In the genomic region with DNA sequence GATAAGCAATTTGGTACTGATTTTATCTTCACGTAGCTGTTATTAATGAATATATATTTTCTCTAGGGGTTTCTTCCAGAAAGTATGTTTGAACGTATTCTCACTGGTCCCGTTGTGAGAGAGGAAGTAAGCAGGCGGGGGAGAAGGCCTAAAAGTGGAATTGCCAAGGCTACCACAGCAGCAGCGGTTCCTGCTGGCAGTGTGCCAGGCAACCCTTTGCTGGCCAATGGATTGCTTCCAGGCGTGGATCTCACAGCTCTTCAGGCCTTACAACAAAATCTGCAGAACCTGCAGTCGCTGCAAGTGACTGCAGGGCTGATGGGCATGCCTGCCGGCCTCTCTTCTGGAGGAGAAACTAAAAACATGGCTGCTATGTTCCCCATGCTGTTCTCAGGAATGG, we compare ENCODE assay signal across 8 mouse cellular contexts. TPM values are rescaled to one million over a fixed set of nuclear protein-coding genes. Genes with fewer than 3 reads are reported as not detected.
DNase-seq lines count a peak whose midpoint lies in the region; ATAC-seq and TF ChIP-seq lines count a peak whose summit lies in the region.

No protein-coding gene starts in this region.

- peak; percentile 80 for DNase-seq in MN1 (ENCODE audit: low spot score)
- DNase-seq in adrenal gland, adult 18-20 months (ENCODE audit: low spot score in 2 of 2): peak; percentile 54 to 70
- peak; percentile 50 to 58 for DNase-seq in layer of hippocampus, adult 2 months (ENCODE audit: low spot score in 2 of 2)
- peak; percentile 73 for DNase-seq in lung, postnatal 14 days
- peak; percentile 56 to 65 for DNase-seq in right cerebral cortex, postnatal 36 days (ENCODE audit: low spot score in 2 of 2)
- DNase-seq in yolk sac, embryonic 10.5 days (ENCODE audit: low spot score): no peak

- no peak overlapping the region; the same call in 1 of the 2 replicates for H3K9ac ChIP-seq in heart, embryonic 15.5 days

- peaks cover 43% of the 10 kb centered on the region for H3K36me3 ChIP-seq in heart, embryonic 15.5 days

- no peak overlapping the region for H3K4me2 ChIP-seq in heart, embryonic 15.5 days

- H3K9me3 ChIP-seq in heart, embryonic 15.5 days (replicated peaks): no peaks in the 10 kb centered on the region

- peaks cover 9% of the 10 kb centered on the region for H3K4me1 ChIP-seq in heart, embryonic 15.5 days (replicated peaks)

- ATAC-seq in erythroid progenitor cell, adult 5-6 weeks (replicated peaks; ENCODE audit: low FRiP score, poor library complexity, severe bottlenecking): 0 out of 2 replicates have a peak, but pooled peaks have one; percentile 39
- no peak for ATAC-seq in heart, embryonic 15.5 days (replicated peaks; ENCODE audit: insufficient number of reproducible peaks, insufficient read depth, low FRiP score, low read depth)

- H3K27ac ChIP-seq in heart, embryonic 15.5 days: peak overlapping the region; percentile 17; the same call in 1 of the 2 replicates
- H3K27ac ChIP-seq in layer of hippocampus, adult 2 months: peak overlapping the region; percentile 54

- no peak overlapping the region for H3K4me3 ChIP-seq in heart, embryonic 15.5 days
- no peak overlapping the region for H3K4me3 ChIP-seq in layer of hippocampus, adult 2 months

- TF ChIP-seq CTCF in layer of hippocampus, adult 2 months (conservative IDR thresholded peaks at IDR 0.05): no peak

- no peaks in the 10 kb centered on the region for H3K27me3 ChIP-seq in heart, embryonic 15.5 days

- 18% methylated on average over 8 of the region's 8 CpGs for WGBS in heart, embryonic 15.5 days

RNA-seq across cellular contexts. Expression of a gene that starts 18.8 kb away (rescaled TPM):
- 10 to 100 TPM; 32.7 to 45.8 TPM for total RNA-seq in adrenal gland, adult 18-20 months (2021)
- 24.5 and 28.9 TPM in 2 replicates for total RNA-seq in erythroid progenitor cell, adult 5-6 weeks (2015; ENCODE audit: low replicate concordance)
- 20.0 and 28.2 TPM in 2 replicates for total RNA-seq in erythroid progenitor cell, adult 5-6 weeks (2017; ENCODE audit: low replicate concordance)
- 17.0 and 18.8 TPM in 2 replicates for polyA plus RNA-seq in heart, embryonic 15.5 days (2015; fragmentation: Nextera tagmentation; extraction: Ambion mirVana)
- total RNA-seq in layer of hippocampus, adult 2 months (2021): 10 to 100 TPM; 38.5 to 42.3 TPM
